Mouse (Mus musculus) limb, embryonic 14.5 days (tissue): ENCODE measurements around the gene 4930447F04Rik. TPM values are rescaled to one million over a fixed set of nuclear protein-coding genes. Genes with fewer than 3 reads are reported as not detected.

ENCODE experiments used
- ATAC-seq: fragments of 200-750 bp; cut with Nextera tagmentation; 2 replicates; pipeline ENCODE4 v1.8.0; 2017; ENCODE audit warnings: low read depth, moderate number of reproducible peaks, moderate TSS enrichment; ENCODE audit not compliant: low FRiP score
- DNase-seq: peaks from one replicate; pipeline ENCODE4 v3.0.0-alpha.2; 2015; ENCODE audit warnings: low spot score
- H3K27ac ChIP-seq: fragments of 300-500 bp; sonication (generic); replicated peaks from 2 replicates; pipeline ENCODE4 v1.5.1; 2014; ENCODE audit warnings: low read depth, mild to moderate bottlenecking, low read length, moderate library complexity, mixed read lengths
- H3K27me3 ChIP-seq: fragments of 300-500 bp; sonication (generic); 2 replicates; pipeline ENCODE4 v1.6.1; 2014; ENCODE audit warnings: low read length, mixed read lengths; ENCODE audit not compliant: control insufficient read depth, insufficient read depth
- H3K36me3 ChIP-seq: fragments of 300-500 bp; sonication (generic); 2 replicates; pipeline ENCODE4 v1.6.1; 2014; ENCODE audit warnings: mild to moderate bottlenecking, low read length, moderate library complexity, mixed read lengths; ENCODE audit not compliant: control insufficient read depth, insufficient read depth
- H3K4me1 ChIP-seq: fragments of 300-500 bp; sonication (generic); 2 replicates; pipeline ENCODE4 v1.6.1; 2014; ENCODE audit warnings: antibody characterized with exemption, low read length, mixed read lengths; ENCODE audit not compliant: control insufficient read depth, insufficient read depth
- H3K4me2 ChIP-seq: fragments of 300-500 bp; sonication (generic); replicated peaks from 2 replicates; pipeline ENCODE4 v1.6.1; 2014; ENCODE audit warnings: low read depth, mild to moderate bottlenecking, low read length, moderate library complexity; ENCODE audit not compliant: severe bottlenecking
- H3K4me3 ChIP-seq: fragments of 300-500 bp; sonication (generic); replicated peaks from 2 replicates; pipeline ENCODE4 v1.5.1; 2014; ENCODE audit warnings: low read length
- H3K9ac ChIP-seq: fragments of 300-500 bp; sonication (generic); 2 replicates; pipeline ENCODE4 v1.6.1; 2014; ENCODE audit warnings: mild to moderate bottlenecking, low read depth, low read length, moderate library complexity; ENCODE audit not compliant: severe bottlenecking
- H3K9me3 ChIP-seq: fragments of 300-500 bp; sonication (generic); 2 replicates; pipeline ENCODE4 v1.6.1; 2016; ENCODE audit warnings: low read length; ENCODE audit not compliant: control insufficient read depth
- POLR2A ChIP-seq: fragments of 200-500 bp; IDR thresholded peaks from 2 replicates; pipeline ENCODE4 v1.8.0; 2012; ENCODE audit warnings: inconsistent platforms, mild to moderate bottlenecking, moderate library complexity, borderline replicate concordance; ENCODE audit not compliant: insufficient read depth, insufficient read length; ENCODE audit errors: extremely low read depth
- WGBS: fragments of 180-500 bp; shearing (Covaris S2); extraction: QIAGEN DNeasy Blood & Tissue Kit; methylation state at CpG from one replicate; pipeline ENCODE4 v1.1.7; 2014; 5-methylcytosine and 5-hydroxymethylcytosine counted together
- polyA plus RNA-seq, 2 experiments: library from polyadenylated mRNA; depleted of rRNA in 1 of 2; stranded (reverse) in 1 of 2; unstranded in 1 of 2; fragments of >200 nt; fragmentation: Nextera tagmentation in 1 of 2; extraction: Ambion mirVana in 1 of 2; gene quantifications; 2 replicates each; pipeline versions ENCODE4 v1.2.1 to v1.2.3; 2012 to 2014

The 4930447F04Rik gene
- polyA plus RNA-seq (2012; rRNA removed): not detected in 2 replicates
- polyA plus RNA-seq (2014; fragmentation: Nextera tagmentation; extraction: Ambion mirVana): not detected in 2 replicates

GRCm38 (mm10) chrX:66304124-66304523 lies at the start of gene 4930447F04Rik:
Gene 4930447F04Rik (minus strand): TSS chrX:66304224.
- Histone ChIP-seq H3K27ac (no peak within 1 kb of the TSS), H3K9me3 (no peaks in the 10 kb centered on the region), H3K36me3 (no peaks in the 10 kb centered on the region), H3K27me3 (no peaks in the 10 kb centered on the region), H3K4me3 (no peak within 1 kb of the TSS), H3K4me1 (no peaks in the 10 kb centered on the region), H3K4me2 (no peak within 1 kb of the TSS), H3K9ac (no peak within 1 kb of the TSS)
- DNase-seq (no peak), ATAC-seq (no peak)
- TF ChIP-seq POLR2A: no peak
- 75% methylated on average over 1 of the region's 1 CpGs for WGBS
